Mouse (Mus musculus): ENCODE measurements around the gene Grin2b.

The Grin2b gene

GRCm38 (mm10) chr6:136173191-136173896, at the start of gene Grin2b:
Gene Grin2b (minus strand): TSS chr6:136173511.
- no peak for ATAC-seq (ENCODE audit: insufficient number of reproducible peaks, low FRiP score, low TSS enrichment)

DNA sequence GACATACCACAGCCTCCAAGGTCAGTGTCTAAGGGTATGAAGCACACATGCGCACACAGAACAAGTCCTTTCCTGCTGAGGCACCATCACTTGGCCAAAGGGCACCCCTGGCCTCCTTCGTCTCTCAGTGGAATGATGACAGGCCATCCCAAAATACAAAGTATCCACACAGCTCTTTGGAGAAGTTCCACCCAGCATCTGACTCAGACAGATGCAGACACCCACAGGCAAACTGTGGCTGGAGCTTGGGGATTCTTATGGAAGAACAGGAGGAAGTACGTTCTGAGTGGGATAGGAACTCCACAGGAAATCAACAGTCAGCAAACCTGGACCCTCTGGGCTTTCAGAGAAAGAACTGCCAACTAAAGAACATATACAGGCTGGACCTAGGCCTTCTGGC, 48.6 kb upstream of the Grin2b start:
- no peak for ATAC-seq (ENCODE audit: insufficient number of reproducible peaks, low FRiP score, low TSS enrichment)

- ATAC-seq (ENCODE audit: insufficient number of reproducible peaks, low FRiP score, low TSS enrichment), result no peak
These were observed 37.1 kb upstream of the Grin2b start for GRCm38 (mm10) chr6:136210442-136210841.

GRCm38 (mm10) chr6:136199814-136200213, 26.5 kb upstream of the Grin2b start:
- ATAC-seq (ENCODE audit: insufficient number of reproducible peaks, low FRiP score, low TSS enrichment), result no peak

DNA sequence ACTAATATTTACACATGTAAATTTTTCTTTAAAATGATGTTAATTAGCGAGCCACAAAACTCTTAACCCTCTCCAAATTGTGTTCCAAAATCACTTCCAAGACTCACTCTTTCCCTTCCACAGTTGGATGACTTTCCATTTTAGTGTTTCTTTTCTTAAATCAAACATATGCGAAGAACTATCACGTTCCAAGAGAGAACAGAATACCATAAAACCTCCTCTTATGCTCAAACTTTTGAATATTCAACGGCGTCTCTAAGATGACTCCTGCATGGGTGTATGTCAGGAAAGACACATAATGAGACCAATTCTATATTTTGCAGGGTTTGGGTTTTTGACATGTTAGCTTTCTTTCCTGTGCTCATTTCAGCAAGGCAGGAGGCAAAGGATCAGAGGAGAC, 21.3 kb upstream of the Grin2b start:
- no peak for ATAC-seq (ENCODE audit: insufficient number of reproducible peaks, low FRiP score, low TSS enrichment)

- no peak for ATAC-seq (ENCODE audit: insufficient number of reproducible peaks, low FRiP score, low TSS enrichment)
These were observed 4.8 kb upstream of the Grin2b start for GRCm38 (mm10) chr6:136178066-136178465.

- ATAC-seq (ENCODE audit: insufficient number of reproducible peaks, low FRiP score, low TSS enrichment), result no peak
These were observed 515 bp downstream of the Grin2b start for GRCm38 (mm10) chr6:136172801-136173190.

- ATAC-seq (ENCODE audit: insufficient number of reproducible peaks, low FRiP score, low TSS enrichment), result no peak
These were observed 1.1 kb downstream of the Grin2b start for GRCm38 (mm10) chr6:136172172-136172651.

DNA sequence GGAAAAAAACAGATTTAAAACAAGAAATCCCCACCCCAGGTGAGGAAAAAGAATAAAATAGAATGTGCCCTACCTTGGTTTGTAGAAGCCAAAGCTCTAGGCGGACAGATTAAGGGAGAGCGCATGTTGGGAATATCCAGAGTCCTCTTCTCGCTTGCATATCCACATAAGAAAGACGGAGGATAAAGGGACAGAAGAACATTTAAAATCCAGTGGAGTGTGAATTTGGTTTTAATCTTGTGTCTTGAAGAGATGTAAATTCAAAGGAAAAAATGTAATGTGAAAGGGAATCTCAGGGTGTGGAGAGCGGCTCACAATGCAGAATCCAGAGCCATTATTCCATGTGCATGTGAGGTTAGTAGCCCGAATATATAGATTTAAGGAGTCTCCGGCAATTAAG, 2.0 kb downstream of the Grin2b start:
- no peak for ATAC-seq (ENCODE audit: insufficient number of reproducible peaks, low FRiP score, low TSS enrichment)

DNA sequence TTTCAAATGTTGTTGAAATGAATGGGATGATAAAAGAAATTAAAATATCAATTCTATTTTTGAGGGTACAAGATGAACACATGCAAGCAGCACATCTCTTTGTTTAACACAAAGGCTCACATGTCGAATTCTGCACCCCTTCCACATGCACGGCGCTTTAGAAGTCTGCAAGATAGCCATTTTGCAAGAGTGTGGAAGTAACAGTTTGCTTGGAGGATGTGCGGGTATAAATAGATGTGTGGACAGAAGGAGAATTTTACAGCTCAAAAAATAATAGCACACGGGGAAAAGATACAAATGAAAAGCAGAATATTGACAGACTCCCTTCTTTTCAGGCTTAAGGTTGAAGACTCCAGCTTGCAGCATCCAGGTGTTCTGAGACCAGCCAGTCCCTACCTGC, 2.9 kb downstream of the Grin2b start:
- ATAC-seq (ENCODE audit: insufficient number of reproducible peaks, low FRiP score, low TSS enrichment), result no peak

- no peak for ATAC-seq (ENCODE audit: insufficient number of reproducible peaks, low FRiP score, low TSS enrichment)
These were observed 6.0 kb downstream of the Grin2b start for GRCm38 (mm10) chr6:136167361-136167760.

- no peak for ATAC-seq (ENCODE audit: insufficient number of reproducible peaks, low FRiP score, low TSS enrichment)
These were observed 7.8 kb downstream of the Grin2b start for GRCm38 (mm10) chr6:136165443-136166077.

DNA sequence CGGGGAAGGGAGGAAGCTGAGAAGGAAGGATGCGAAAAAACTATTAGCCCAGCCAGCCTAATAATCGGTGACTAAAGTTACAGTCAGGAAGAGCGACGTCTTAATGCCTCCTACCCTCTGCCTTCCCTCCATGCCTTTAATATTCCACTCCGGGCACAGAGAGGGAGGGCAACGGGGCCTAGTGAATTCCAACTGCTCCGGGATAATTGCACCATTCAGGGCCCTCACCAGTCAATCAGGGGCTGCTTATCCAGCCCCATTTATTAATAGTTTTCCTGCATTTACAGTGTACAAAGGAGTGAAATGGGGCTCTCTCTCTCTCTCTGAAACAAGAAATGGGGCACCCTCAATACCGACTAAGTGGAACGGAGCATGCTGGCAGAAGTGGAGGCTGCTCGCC, 11.2 kb downstream of the Grin2b start:
- ATAC-seq (ENCODE audit: insufficient number of reproducible peaks, low FRiP score, low TSS enrichment), result peak; percentile 37; the same call in 1 of the 2 replicates

DNA sequence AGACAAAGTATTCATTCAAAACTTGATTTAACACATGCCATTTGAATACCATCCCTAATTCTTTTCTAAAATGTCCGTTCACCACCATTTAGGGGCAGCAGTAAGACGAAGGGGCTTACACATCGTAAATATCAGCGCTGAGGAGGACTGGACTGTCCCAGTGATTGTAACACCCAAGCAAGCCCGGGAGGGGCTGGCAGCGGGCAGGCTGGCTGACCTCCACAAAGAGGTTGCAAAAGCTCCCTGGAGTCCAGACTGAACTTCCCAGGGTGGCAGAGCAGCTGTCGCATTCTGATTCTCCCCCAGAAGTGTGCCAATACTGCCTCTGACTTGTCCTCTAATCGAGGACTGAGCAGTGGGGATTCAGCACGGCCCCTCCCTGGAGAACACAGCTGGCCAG, 19.9 kb downstream of the Grin2b start:
- ATAC-seq (ENCODE audit: insufficient number of reproducible peaks, low FRiP score, low TSS enrichment), result no peak

DNA sequence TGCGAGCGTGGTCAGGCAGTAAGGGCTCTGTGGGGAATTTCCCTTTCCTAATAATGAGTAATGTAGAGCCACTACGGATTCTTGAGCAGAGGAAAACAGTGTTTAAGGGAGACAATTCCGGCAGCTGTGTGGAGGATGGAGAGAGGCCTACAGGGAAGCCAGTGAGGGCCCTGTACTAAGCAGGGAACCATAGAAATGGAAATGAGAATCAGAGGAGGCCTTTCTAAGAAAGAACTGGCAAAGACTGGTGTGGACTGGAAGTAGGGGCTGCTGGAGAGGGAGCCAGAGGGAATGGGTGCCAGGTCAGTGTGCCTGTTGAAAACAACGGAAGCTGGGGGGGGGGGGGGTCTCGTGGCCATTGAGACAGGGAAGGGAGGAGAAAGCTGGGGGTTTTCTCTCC, 23.2 kb downstream of the Grin2b start:
- ATAC-seq (ENCODE audit: insufficient number of reproducible peaks, low FRiP score, low TSS enrichment), result no peak

- ATAC-seq (ENCODE audit: insufficient number of reproducible peaks, low FRiP score, low TSS enrichment), result no peak
These were observed 33.3 kb downstream of the Grin2b start for GRCm38 (mm10) chr6:136139967-136140366.

DNA sequence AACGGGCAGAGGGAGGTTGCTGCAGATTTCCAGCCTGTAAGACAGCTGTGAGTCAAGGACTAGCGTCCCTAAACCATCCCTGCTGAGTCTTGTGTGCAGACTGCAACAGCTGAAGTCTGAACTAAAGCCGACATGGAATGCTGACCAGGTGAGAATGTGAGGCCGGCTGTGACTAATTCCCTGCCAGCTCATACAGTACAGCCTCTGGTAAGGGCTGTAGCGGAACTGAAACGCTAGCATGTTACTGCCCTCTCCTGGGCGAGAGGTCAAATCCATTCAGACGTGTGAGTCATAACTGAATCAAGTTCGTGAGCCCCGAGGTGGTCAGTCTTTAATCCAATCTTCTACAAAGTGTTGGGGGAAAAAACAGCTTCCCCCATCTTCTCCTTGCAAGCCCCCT, 42.9 kb downstream of the Grin2b start:
- 0 out of 2 replicates have a peak, but pooled peaks have one; percentile 18 for ATAC-seq (ENCODE audit: insufficient number of reproducible peaks, low FRiP score, low TSS enrichment)

- ATAC-seq (ENCODE audit: insufficient number of reproducible peaks, low FRiP score, low TSS enrichment), result no peak
These were observed 50.7 kb downstream of the Grin2b start for GRCm38 (mm10) chr6:136122593-136122992.

DNA sequence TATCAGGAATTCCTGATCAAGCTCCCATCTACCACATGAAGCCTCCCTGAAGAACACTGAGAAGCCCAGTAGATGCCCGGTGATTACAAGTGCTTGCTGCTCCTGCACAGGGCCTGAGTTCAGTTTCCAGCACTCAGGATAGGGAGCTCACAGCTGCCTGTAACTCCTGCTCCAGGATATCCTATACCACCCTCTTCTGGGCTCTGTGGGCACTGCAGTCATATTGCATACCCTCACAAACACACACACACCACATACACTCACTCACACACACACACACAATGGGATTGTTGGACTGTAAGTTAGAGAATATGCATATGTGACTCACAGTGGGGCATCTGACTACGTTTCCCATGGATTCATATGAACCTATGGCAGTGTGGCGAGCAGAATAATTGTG, 55.9 kb downstream of the Grin2b start:
- no peak for ATAC-seq (ENCODE audit: insufficient number of reproducible peaks, low FRiP score, low TSS enrichment)

DNA sequence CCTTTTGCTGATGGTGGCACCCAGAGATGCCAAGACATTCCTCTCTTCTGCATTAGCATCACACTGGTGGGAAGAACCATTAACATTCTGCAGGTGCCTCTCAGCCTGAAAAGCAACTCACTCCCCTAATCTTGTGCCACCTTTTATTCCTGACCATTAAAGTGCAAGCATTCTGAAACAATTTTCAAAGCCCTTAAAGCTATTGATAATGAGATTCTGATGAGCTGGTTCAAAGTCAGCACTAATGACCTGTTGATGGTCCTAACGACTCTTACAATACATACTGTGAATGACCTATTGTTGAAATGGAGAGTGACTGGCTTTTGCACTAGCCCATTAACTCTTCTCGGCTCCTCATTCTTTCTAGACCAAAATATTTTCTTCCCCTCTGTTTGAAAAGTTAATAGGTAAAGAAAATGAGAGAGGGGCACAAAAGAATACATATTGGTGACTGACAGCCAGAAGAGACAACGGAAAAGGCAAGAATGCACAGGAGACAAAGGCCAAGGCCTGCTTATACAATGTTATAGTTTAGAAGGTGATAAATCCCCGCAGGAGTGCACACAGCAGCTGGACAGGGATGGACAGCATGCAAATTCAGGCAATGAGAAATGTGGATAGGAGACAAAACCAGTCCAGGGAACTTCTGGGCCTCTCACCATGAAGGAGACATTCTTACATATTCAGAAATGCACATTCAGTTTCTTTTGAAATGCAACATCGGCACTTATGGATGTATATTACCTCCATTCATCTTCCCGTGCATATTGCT, 59.5 kb downstream of the Grin2b start:
- no peak for ATAC-seq (ENCODE audit: insufficient number of reproducible peaks, low FRiP score, low TSS enrichment)

DNA sequence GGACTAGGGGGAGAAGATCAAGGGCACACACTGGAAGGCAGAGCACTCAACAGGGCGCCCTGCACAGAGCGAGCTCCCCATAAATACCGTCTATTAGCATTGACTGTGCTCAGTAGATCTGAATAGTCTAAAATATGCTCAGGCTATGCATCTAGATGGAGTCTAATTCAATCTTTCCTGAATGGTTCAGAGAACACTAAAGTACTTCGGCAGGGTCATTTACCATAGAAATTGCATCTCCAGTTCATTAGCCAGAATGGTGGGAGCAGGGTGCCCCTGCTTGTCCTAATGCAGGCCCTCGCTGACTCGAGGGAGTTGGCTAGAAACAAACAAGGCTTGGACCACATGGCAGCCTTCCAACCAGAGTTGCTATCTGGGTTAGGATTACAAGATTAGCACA, 64.1 kb downstream of the Grin2b start:
- no peak for ATAC-seq (ENCODE audit: insufficient number of reproducible peaks, low FRiP score, low TSS enrichment)
